Mouse (Mus musculus): ENCODE measurements around the gene Rbm18.
"Not testable (repeated sequence)": the region's sequence is repeated elsewhere in the genome, so short reads cannot be mapped to it uniquely, and the experiment has no call there.

Gene Rbm18

DNA sequence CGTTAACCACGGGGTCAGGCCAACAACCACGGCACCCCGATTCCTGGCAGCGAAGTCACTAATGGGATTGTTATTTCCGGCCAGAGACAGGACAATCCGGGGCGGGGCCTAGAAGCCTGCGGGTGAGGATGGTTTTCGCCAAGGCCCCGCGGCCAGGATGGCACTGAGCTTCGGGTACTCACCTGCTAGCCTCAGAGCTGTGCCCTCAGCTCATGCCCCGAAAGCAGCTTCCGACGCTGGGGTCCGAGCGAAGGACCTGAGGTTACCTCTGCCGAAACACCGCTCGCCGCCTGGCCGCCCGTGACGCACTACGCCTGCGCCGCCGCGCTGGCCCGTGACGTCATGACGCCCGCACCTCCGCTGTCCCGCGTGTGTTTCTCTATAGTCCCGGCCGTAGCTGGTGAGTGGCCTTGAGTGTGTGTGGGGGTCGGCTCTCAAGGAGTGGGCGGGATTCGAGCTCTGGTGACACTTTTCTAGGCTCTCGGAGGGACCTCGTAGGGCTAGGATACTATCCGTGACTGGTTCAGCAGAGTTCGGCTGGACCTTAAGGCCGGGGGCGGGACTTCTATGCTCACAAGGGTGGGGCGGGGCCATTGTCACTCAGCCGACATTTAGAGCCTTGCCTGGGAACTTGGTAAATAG is at the start of gene Rbm18, which contains the start of gene Mrrf:
Gene Rbm18, minus strand, starts transcription at position 474 of the 642 bp plus-strand sequence.
Gene Mrrf, plus strand, starts transcription at position 90 of the 642 bp plus-strand sequence.
- DNase-seq: peak; percentile 90

DNA sequence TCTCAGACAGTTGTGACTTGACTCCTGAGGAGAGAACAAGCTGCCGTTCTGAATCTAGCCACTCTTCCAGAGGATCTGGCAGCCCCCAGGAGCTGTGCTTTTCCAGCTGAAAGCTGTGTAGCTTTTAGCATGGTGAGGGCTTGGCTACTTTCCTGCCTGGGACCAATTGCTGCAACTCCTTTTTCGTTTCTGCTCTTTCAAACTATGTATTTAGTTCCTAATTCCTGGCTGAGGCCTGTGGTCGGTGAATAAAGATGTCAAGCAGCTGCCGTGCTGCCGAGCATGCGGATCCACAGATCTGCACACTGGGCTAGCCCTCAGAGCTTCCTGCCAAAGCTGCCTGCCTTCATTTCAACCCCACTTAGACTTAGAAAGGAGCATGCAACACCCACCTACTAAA is 48.3 kb upstream of the Rbm18 start:
- DNase-seq: peak; percentile 17

DNA sequence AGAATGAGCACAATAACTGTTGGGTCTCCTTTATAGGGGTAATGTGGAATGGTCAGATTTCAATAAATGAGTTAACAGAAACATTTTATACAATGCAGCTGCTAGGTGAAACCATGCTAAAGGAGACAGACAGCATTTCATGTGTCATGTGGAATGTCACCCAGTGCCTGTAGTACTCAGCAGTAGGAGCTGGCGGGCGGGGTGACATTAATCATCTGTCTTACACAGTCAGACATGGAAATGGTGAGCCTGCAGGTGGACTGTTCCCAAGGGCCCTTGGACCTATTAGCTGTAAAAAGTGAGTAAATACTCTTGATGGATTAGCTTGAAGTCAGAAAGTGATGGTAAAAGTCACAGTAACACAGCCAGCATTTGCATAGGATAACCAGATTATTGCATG is 47.6 kb upstream of the Rbm18 start:
- DNase-seq: no peak

DNA sequence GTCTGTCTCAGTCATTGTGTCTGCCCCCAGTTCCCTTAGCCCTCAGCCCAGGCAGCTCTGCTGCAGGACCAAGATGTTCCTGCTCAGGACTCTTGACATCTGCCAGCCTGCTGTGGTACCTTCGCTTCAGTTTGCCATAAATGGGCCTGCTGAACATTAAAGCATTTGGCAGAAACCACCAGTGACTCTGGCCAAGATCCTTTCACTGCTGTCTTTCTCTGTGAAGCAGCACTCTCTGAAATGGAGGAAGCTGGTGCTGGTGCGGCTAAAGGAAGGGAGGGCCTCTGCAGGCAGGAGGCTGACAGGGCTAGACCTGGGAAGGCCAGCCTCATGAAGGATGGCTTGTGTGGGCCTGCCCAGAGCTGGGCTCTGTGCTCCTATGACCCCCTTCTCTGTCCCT is 46.7 kb upstream of the Rbm18 start:
- DNase-seq: peak; percentile 15

DNA sequence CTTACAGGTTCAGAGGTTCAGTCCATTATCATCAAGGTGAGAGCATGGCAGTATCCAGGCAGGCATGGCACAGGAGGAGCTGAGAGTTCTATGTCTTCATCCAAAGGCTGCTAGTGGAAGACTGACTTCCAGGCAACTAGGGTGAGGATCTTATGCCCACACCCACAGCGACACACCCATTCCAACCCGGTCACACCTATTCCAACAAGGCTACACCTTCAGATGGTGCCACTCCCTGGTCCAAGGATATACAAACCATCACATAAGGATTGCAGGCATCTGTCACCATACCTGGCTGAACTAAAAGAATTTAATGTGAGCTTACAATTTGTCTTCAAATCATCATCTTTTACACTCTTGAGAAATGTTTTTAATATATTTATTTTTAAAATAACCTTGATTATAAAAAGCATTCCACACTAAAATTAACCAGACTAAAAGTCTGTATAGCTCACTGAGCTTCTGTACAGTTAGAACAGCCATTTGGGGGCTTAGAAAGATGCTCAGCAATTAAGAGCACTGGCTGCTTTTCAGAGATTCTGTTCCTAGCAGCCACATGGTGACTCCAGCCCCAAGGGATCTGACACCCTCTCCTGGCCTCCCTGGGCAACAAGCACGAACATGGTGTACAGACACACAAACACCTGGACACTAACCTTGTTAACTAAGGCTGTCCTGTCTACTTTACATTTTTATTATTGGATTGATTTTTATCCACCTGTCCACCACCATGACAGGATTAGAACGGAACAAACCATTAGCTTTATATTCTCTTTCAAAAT is 45.2 kb upstream of the Rbm18 start:
- DNase-seq: not testable (repeated sequence)

DNA sequence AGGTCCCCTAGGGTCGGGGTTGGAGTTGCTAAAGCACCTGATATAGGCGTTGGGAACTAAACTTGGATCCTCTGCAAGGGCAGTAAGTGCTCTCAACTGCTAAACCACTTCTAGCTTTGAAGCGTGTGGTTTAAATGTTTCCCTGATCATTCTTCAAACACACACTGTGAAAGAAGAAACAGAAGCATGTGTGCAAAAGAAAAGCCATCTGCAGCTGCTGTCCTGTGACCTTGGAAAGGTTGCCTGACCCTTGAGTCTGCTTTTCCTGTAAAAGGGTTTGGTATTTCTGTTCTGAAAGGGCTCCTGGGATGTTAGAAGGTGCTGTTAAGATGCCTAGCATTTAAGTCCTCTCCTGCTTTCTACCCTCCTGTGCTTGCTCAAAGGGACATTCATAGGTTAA is 42.9 kb upstream of the Rbm18 start:
- DNase-seq: no peak

DNA sequence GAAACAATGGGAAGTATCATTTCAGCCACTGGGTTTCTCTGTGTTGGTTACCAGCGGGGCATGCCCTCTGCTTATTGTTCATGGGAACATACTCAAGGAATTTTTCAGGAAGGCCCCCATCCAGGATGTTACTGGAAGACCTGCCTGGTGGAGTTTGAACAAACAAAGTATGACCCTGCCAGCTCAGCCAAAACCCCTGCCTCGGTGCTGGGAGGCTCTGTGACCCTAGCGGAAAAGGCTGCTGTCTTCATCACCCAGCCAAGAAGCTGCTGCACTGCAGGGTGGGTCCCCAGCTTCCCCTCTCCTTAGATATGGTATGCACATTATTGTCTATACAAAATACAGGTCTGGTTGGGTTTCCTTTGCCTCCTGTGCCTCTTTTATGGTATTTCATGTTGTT is 36.0 kb upstream of the Rbm18 start:
- DNase-seq: no peak

DNA sequence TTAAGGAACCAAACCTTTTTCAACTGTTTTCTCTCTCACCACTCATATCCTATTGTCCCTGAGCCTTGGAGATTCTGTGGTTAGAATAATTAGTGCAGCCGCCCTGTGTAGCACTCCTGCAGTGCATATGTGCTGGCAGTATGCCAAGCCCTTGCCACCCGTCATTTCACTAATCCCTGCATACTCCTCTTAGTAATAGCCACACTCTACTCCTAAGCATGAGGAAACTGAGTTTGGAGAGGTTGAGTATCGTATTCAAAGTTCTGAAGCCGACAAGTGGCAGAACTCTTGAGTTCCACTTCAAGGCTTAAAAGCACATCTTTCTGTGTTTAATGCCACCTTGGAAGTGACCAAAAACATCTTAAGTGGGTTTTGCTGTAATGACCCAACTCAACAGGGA is 35.6 kb upstream of the Rbm18 start:
- no peak for DNase-seq

DNA sequence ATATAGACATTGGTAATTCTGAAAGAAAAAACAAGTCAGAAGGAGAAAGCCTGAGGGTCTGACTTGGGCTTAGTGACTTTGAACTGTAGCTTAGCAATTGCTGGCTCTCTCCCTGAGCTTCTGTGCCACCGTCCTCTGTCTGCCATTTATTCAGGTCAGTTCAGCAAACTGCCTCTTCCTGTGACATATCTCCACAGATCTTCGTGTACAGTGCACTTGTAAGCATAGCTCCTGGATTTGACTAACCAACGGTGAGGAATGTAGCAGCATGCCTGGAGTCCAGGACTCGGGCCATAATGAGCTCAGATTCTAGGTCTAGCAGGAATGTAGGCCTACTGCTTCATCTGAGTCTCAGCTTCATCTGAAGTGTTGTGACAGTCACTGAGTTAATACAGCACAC is 32.6 kb upstream of the Rbm18 start:
- DNase-seq: no peak

DNA sequence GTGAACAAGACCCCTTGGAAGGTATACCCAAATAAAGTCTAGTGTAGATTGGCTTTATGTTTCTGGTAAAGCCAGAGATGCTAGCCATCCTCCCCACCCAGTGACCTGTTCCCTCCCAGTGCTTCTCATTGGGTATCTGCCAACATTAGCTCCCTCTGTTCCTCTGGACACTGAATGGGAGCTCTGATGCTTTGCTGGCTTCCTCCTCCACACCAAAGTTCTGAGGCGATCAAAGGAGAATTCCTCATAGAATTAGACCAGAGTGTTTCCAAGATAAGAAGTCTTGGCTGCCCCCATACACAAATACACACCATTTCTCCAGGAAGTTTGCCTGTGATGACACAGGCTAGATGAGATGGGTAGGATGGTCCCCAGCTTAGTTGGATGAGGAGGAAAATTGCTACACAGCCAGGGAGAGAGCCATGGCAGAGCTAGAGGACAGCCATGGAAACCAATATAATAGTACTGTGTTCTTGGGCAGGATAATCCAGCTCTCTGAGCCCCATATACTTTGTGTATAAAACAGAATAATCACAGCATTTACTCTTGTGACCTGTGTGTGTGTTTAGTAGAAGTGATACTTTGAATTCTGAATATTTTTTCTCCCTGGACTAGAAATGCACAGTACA is 31.5 kb upstream of the Rbm18 start:
- DNase-seq: no peak

DNA sequence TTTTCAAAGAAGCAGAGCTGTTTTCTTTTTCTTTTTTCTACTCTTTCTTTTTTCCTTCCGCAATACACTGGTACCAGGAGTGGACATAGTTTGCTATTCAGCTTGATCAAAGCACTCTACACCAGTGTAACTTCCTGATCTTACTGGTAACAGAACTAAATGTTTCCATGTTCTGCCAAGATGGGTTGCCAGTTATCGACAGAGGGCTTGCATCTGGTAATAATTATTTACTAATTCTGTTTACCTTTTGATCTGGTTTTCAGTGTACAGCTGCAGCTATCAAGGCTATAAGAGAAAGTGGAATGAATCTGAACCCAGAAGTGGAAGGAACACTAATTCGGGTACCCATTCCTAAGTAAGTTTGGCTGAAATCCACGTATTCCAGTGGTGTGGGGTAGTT is 22.8 kb upstream of the Rbm18 start:
- no peak for DNase-seq

DNA sequence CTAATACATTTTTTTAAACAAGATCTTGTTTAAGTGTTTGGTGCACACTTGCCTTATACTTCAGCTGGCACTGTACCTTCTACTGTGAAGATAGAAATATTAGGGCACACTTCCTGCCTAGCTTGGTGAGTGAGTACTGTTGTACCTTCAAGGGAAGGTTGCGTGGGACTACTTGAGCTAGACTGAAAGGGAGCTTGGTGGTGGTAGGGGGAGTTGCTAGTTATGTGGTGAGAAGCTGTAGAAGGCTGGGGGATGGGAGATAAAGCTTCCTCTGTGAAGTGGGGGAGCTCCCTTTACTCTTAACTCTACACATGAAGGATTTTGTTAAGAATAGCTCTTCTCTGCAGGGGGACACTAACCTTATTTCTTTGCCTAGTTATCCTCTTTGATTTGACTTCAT is 20.9 kb upstream of the Rbm18 start:
- DNase-seq: no peak

DNA sequence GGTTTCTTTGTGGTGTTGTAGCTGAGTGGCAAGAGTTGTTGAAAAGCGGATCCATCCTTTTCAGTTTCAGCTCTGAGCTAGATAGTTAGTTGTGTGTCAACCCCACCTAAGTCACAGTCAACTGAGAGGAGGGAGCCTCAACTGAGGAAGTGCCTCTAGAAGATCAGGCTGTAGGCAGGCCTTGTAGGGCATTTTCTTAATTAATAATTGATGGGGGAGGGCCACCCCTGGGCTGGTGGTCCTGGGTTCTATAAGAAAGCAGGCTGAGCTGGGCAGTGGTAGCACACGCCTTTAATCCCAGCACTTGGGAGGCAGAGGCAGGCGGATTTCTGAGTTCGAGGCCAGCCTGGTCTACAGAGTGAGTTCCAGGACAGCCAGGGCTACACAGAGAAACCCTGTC is 15.8 kb upstream of the Rbm18 start:
- not testable (repeated sequence) for DNase-seq

DNA sequence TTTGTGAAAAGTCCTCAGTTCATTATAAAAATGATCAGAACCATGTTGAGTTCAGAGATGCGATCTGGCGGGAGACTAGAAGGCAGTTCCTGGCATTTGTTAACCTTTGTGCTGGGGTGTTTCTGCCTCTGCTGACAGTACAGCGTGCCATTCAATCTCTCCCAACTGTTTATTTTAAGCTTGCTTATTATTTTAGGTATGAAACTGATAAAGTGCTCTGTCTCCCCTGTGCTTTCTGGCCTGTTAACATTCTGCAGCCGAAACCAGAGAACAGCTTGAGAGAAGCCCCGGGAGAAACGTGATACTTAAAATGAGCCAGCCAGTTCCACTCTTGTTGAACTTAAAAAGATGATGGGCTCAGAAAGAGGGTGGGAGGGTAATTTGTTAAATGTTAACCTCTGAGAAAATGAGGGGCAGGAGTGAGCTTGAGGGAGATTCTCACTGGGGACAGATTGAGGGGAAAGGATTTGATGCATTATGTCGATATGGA is 12.3 kb upstream of the Rbm18 start:
- no peak for DNase-seq

DNA sequence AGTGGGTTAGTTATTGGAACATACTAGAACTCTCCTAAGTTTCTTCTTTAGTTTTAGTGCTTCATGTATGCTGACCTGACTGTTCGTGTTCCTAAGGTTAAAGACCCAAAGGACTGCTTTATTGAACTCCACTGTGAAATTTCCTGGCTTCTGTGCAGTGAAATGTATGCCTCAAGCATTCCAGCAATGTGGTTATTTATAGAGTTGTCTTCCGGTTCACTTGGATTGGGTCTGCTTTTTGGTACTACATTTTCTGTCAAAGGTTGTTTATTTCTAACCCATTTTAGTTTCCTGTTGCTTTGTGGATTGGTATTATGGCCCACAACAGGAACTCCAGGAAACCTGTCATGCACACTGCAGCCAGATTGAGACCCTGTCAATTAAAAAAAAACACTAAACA is 2.5 kb upstream of the Rbm18 start:
- DNase-seq: no peak

DNA sequence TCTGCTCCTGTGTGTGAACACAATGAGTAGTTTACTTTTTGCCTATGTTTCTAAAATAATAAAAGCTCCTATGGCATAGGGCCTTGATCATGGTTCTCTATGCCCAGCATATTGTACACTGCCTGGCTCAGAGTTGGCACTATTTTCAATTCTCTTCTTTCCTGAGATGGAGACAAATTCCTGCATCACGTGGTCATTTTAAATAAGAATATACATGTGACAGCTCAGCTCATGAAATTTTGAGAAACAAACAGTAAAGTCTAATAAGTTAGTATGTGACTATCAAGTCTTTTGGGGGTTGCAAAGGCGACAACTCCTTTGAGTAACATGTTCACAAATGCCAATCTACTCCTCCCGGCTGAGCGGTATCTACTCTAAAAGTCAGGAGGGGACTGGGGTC is 686 bp downstream of the Rbm18 start:
- no peak for DNase-seq

DNA sequence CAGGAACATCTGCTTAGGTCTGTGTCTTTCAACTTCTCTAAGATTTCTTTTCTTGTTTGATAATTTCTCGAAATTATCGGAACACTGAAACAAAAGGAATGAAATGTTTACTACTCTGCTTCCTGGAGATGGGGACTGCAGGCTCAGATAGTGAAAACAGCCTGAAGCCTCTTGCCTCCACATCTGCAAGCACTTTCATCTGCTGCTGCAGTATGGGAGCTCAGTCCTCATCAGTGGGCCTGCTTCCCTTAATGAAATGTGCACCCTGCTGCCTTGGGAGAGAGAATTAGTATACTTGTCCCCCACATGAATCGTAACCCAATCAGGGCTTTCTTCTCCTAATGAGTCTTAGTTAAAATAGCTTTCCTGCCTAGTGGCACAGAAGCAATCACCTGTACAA is 7.5 kb downstream of the Rbm18 start:
- DNase-seq: no peak

DNA sequence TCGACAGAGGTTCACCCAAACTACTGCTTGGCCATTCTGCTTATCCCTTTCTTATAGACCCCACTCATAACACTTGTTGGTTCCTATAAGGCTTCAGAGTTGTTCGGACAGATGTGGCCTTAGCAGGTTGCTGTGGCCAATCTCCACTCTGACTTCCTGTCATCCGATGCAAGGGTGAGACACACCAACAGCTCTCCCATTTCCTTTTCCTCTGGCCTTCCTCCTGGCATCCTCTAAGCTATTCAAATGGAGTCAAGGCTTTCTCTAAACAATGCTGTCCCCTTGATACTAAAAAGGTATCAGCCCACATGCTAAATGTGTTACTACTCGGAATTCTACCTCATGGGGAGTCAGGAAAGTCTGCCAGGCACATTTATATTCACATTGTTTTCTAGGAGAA is 8.6 kb downstream of the Rbm18 start:
- DNase-seq: no peak

DNA sequence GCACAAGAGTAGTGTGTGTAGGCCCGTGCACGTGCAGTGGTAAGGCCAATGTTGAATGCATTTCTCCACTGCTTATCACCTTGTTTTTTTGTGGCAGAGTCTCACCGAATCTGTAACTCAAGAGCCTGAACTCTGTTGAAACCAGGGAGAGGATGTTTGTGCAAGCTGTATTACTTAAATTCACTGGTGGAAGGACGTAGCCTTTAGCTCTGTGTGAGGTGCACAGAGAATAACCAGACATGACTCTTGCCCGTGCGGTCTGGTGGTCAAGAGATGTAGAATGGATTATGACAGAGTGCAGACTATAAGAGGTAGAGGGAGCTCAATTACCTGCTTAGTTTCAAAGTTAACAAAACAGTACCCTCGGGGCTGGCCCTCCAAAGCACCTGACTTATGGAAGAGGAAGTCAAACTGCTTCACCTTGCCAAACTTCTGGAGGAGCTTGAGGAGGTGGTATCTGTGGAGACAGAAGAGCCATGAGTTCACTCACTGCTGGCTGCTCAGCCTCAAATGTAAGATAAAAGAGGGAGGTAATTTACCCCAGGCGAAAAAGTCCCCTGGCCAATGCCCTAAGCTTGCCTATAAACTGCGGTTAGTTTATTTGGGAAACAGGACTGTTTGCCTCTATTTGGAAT is 9.7 kb downstream of the Rbm18 start:
- no peak for DNase-seq

DNA sequence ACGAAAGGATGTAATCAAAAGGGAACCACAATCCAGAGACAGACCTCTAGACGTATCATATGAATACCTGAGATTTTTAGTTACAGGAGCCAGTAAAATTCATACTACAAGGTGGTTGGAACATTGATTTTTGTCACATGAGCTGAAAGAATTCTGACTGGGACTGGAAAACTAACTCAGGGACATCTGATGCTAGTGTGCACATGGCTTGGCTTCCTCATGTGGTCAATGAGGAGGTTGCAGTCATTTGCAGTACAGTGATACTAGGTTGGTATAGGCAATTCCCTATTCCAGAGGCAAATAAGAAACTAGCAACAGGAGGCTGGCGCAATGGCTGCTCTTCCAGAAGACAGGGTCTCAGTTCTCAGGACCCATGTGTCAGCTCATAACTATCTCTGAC is 23.9 kb downstream of the Rbm18 start:
- no peak for DNase-seq

DNA sequence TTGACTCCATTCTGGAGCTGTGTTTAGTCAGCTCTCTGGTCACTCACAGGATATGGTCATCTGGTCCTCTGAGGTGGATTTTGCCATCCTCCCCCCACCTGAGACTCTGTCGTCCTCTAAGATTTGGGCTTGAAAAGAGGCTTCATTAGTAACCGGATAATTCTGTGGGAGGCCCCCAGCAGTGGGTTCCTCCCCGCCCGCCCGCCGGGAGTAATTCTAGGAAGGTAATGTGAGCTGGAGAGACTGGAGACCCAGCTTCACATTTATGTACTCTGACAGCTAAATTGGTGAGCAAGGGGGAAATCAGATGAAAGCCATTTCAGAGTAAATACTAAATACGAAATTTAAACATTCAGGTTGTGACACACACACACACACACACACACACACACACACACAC is 28.0 kb downstream of the Rbm18 start:
- DNase-seq: no peak

DNA sequence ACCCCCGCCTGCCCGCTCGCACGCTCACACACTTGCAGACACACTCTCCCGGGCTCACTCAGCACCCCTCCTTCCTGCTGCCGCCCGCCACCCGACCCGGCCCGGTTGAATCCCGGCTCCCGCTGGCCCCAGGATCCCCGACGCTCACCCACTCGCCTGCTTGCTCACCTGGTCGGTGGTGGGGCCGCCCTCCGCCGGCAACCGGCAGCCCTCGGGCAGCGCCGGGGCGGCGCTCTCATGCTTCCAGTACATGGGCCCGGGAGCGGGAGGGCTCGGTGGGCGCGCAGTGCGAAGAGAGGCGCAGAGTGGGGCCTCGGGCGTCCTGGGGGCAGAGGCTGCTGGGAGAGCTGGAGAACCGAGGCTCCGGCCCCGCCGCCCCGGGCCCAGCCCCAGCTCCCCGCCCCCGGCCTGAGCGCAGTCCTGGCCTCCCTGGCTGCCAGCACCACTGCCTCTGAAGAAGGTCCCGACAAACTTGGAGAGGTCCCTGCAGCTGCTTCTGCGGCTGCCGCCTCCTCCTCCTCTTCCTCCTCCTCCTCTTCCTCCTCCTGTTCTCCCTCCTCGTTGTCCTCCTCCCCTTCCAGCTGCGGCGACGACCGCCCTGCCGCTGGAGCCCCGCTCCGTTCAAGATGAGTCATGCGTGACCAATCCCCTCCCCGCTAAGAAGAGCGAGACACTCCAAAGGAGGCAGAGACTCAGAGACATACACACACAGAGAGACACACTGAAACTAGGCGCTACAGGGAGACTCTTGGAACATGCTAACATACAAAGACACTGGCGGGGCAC is 31.4 kb downstream of the Rbm18 start, which contains the start of gene Lhx6:
Gene Lhx6, minus strand, starts transcription at position 453 of the 786 bp plus-strand sequence.
- DNase-seq: no peak
